Mouse (Mus musculus): ENCODE results near the gene Hivep3. TPM values are rescaled to one million over a fixed set of nuclear protein-coding genes. Genes with fewer than 3 reads are reported as not detected.
A peak's percentile ranks its signal among the peaks of the same experiment; 100 is the strongest.

The Hivep3 gene
- polyA plus RNA-seq, 1 experiment from 2014 or later: 8.2 TPM

DNA sequence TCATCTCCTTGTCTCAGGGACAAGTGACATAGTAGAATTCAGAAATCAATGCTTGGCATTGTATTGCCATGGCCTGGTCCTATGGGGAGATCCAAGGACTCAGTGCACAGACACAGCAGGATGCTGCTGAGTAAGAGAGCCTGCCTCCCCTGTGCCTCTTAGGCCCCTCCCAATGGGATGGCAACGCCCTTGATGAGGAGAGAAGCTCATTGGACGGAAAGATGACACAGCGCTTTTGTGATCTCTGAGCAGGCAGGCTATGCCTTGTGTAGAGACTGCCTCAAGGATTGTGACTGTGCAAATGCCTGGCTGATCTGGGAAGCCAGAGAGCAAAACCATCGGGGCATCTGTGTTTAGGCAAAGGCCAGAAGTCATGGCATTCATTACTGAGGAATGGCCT is 16.6 kb downstream of the Hivep3 start:
- Histone ChIP-seq H3K4me1 (ENCODE audit: control insufficient read depth, insufficient read depth, low read length) (no peaks in the 10 kb centered on the region), H3K9ac (ENCODE audit: low read depth, low read length) (no peak overlapping the region), H3K36me3 (ENCODE audit: control insufficient read depth, insufficient read depth, low read length) (no peaks in the 10 kb centered on the region), H3K27ac (replicated peaks; ENCODE audit: low read depth, low read length) (no peak overlapping the region), H3K9me3 (ENCODE audit: control insufficient read depth, low read length) (0 out of 2 replicates have a peak, but pooled peaks cover 3% of the 10 kb centered on the region), H3K27me3 (replicated peaks; ENCODE audit: control insufficient read depth, insufficient read depth, low read length) (no peaks in the 10 kb centered on the region), H3K4me3 (ENCODE audit: low read depth, low read length) (no peak overlapping the region), H3K4me2 (ENCODE audit: low read depth, low read length) (no peak overlapping the region)
- DNase-seq (ENCODE audit: low spot score): peak; percentile 27
- no peak for ATAC-seq (ENCODE audit: low read depth)
- WGBS: 28% methylated on average over 4 of the region's 4 CpGs

DNA sequence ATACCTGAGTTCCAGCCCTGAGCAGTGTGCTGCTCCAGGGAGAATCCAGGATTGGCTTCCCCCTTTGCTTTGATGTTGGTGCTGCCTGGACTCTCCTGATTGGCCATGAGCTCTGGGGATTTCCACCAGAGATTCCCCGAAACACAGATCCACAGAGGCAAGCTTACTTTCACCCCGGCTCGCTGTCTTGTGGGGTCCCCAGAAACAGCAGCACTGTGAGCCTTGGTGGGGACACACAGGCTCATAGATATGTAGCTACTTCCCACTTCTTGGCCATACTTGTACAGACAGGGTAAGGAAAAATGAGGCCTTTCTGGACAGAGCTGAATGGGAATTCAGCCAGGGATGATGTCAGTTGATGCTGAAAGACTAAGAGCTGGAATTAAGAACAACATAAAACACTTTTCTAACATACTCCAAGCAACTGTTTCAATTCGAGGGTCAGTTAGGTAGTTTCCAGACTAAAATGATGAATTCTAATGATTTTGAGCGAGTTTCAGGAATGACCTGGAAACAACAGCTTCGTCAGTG is 17.2 kb downstream of the Hivep3 start:
- no peak for DNase-seq (ENCODE audit: low spot score)
- Histone ChIP-seq H3K9ac (ENCODE audit: low read depth, low read length) (no peak overlapping the region), H3K4me2 (ENCODE audit: low read depth, low read length) (no peak overlapping the region), H3K27ac (replicated peaks; ENCODE audit: low read depth, low read length) (no peak overlapping the region), H3K4me3 (ENCODE audit: low read depth, low read length) (no peak overlapping the region), H3K9me3 (ENCODE audit: control insufficient read depth, low read length) (0 out of 2 replicates have a peak, but pooled peaks cover 3% of the 10 kb centered on the region), H3K36me3 (ENCODE audit: control insufficient read depth, insufficient read depth, low read length) (no peaks in the 10 kb centered on the region), H3K27me3 (replicated peaks; ENCODE audit: control insufficient read depth, insufficient read depth, low read length) (no peaks in the 10 kb centered on the region), H3K4me1 (ENCODE audit: control insufficient read depth, insufficient read depth, low read length) (no peaks in the 10 kb centered on the region)
- WGBS: 77% methylated on average over 6 of the region's 6 CpGs
- no peak for ATAC-seq (ENCODE audit: low read depth)

DNA sequence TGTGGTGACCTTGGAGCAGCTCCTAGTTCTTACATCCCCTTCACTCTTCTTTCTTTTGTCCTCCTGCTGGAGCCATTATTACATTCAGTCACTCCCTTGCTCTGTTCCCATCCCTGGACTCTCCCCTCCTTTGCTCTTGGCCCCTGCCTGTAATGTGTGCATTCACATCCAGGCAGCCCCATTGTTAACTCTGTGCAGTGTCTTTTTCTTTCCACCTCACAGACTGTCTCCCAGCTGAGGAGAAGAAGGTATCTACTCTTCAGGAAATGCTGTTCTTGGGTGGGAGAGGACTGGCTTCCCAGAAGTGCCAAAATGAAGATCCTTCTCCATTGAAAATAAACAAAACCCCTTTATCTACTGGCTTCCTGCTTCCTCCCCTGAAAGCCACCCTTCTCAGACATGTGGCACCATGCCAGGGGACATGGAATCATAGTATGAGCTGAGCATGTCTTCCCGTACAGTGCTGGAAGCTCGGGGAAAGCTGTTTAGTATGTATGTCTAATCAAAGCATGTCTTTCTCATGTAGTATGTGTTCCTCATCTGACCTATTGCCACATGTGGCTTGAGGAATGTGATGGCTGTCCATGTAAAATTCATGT is 17.9 kb downstream of the Hivep3 start:
- Histone ChIP-seq H3K4me3 (ENCODE audit: low read depth, low read length) (no peak overlapping the region), H3K9me3 (ENCODE audit: control insufficient read depth, low read length) (0 out of 2 replicates have a peak, but pooled peaks cover 3% of the 10 kb centered on the region), H3K4me1 (ENCODE audit: control insufficient read depth, insufficient read depth, low read length) (no peaks in the 10 kb centered on the region), H3K4me2 (ENCODE audit: low read depth, low read length) (no peak overlapping the region), H3K27me3 (replicated peaks; ENCODE audit: control insufficient read depth, insufficient read depth, low read length) (no peaks in the 10 kb centered on the region), H3K9ac (ENCODE audit: low read depth, low read length) (no peak overlapping the region), H3K36me3 (ENCODE audit: control insufficient read depth, insufficient read depth, low read length) (no peaks in the 10 kb centered on the region), H3K27ac (replicated peaks; ENCODE audit: low read depth, low read length) (no peak overlapping the region)
- ATAC-seq (ENCODE audit: low read depth): no peak
- 71% methylated on average over 2 of the region's 2 CpGs for WGBS
- peak; percentile 32 for DNase-seq (ENCODE audit: low spot score)

GRCm38 (mm10) chr4:119759574-119760233 is 26.1 kb downstream of the Hivep3 start:
- H3K36me3 ChIP-seq (ENCODE audit: control insufficient read depth, insufficient read depth, low read length): no peaks in the 10 kb centered on the region
- ATAC-seq (ENCODE audit: low read depth): no peak
- H3K4me1 ChIP-seq (ENCODE audit: control insufficient read depth, insufficient read depth, low read length): no peaks in the 10 kb centered on the region
- H3K4me3 ChIP-seq (ENCODE audit: low read depth, low read length): no peak overlapping the region
- no peak overlapping the region for H3K9ac ChIP-seq (ENCODE audit: low read depth, low read length)
- H3K27me3 ChIP-seq (replicated peaks; ENCODE audit: control insufficient read depth, insufficient read depth, low read length): no peaks in the 10 kb centered on the region
- H3K4me2 ChIP-seq (ENCODE audit: low read depth, low read length): no peak overlapping the region
- 0 out of 2 replicates have a peak, but pooled peaks cover 5% of the 10 kb centered on the region for H3K9me3 ChIP-seq (ENCODE audit: control insufficient read depth, low read length)
- no peak overlapping the region for H3K27ac ChIP-seq (replicated peaks; ENCODE audit: low read depth, low read length)
- 73% methylated on average over 4 of the region's 4 CpGs for WGBS
- DNase-seq (ENCODE audit: low spot score): no peak

DNA sequence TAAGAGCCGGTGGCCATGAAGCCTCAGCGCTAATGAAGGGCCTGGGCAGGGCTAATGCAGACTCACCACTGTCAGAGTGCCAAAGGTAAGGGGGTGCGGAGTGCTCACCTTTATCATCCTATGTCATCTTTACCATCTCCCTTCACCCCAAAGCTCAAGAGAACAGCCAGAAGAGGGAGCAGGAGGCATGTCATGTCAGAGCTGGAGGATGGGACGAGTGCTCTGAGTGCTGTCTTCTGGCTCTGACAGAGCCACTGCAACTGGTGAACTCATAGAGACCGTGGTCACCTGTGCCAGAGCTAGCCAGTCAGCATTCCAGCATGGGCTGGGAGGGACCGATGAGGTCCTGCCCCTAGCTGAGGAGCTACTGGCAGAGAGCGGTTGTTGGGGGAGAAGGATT is 27.2 kb downstream of the Hivep3 start:
- DNase-seq (ENCODE audit: low spot score) (no peak), ATAC-seq (ENCODE audit: low read depth) (no peak)
- Histone ChIP-seq H3K4me2 (ENCODE audit: low read depth, low read length) (no peak overlapping the region), H3K4me3 (ENCODE audit: low read depth, low read length) (no peak overlapping the region), H3K36me3 (ENCODE audit: control insufficient read depth, insufficient read depth, low read length) (no peaks in the 10 kb centered on the region), H3K9ac (ENCODE audit: low read depth, low read length) (no peak overlapping the region), H3K27ac (replicated peaks; ENCODE audit: low read depth, low read length) (no peak overlapping the region), H3K4me1 (ENCODE audit: control insufficient read depth, insufficient read depth, low read length) (no peaks in the 10 kb centered on the region), H3K9me3 (ENCODE audit: control insufficient read depth, low read length) (0 out of 2 replicates have a peak, but pooled peaks cover 5% of the 10 kb centered on the region), H3K27me3 (replicated peaks; ENCODE audit: control insufficient read depth, insufficient read depth, low read length) (no peaks in the 10 kb centered on the region)
- WGBS: 74% methylated on average over 7 of the region's 7 CpGs

GRCm38 (mm10) chr4:119761459-119762121 is 28.0 kb downstream of the Hivep3 start:
- Histone ChIP-seq H3K36me3 (ENCODE audit: control insufficient read depth, insufficient read depth, low read length) (no peaks in the 10 kb centered on the region), H3K4me3 (ENCODE audit: low read depth, low read length) (no peak overlapping the region), H3K9ac (ENCODE audit: low read depth, low read length) (no peak overlapping the region), H3K27me3 (replicated peaks; ENCODE audit: control insufficient read depth, insufficient read depth, low read length) (no peaks in the 10 kb centered on the region), H3K27ac (replicated peaks; ENCODE audit: low read depth, low read length) (no peak overlapping the region), H3K9me3 (ENCODE audit: control insufficient read depth, low read length) (0 out of 2 replicates have a peak, but pooled peaks cover 4% of the 10 kb centered on the region), H3K4me2 (ENCODE audit: low read depth, low read length) (no peak overlapping the region), H3K4me1 (ENCODE audit: control insufficient read depth, insufficient read depth, low read length) (no peaks in the 10 kb centered on the region)
- DNase-seq (ENCODE audit: low spot score): no peak
- ATAC-seq (ENCODE audit: low read depth): no peak
- WGBS: 81% methylated on average over 9 of the region's 9 CpGs

- Histone ChIP-seq H3K36me3 (ENCODE audit: control insufficient read depth, insufficient read depth, low read length) (no peaks in the 10 kb centered on the region), H3K9ac (ENCODE audit: low read depth, low read length) (no peak overlapping the region), H3K4me2 (ENCODE audit: low read depth, low read length) (no peak overlapping the region), H3K27ac (replicated peaks; ENCODE audit: low read depth, low read length) (no peak overlapping the region), H3K9me3 (ENCODE audit: control insufficient read depth, low read length) (no peaks in the 10 kb centered on the region), H3K4me1 (ENCODE audit: control insufficient read depth, insufficient read depth, low read length) (no peaks in the 10 kb centered on the region), H3K4me3 (ENCODE audit: low read depth, low read length) (no peak overlapping the region), H3K27me3 (replicated peaks; ENCODE audit: control insufficient read depth, insufficient read depth, low read length) (no peaks in the 10 kb centered on the region)
- DNase-seq (ENCODE audit: low spot score) (no peak), ATAC-seq (ENCODE audit: low read depth) (no peak)
- WGBS: 75% methylated on average over 2 of the region's 2 CpGs
Measured at GRCm38 (mm10) chr4:119762171-119762570, 28.6 kb downstream of the Hivep3 start.

DNA sequence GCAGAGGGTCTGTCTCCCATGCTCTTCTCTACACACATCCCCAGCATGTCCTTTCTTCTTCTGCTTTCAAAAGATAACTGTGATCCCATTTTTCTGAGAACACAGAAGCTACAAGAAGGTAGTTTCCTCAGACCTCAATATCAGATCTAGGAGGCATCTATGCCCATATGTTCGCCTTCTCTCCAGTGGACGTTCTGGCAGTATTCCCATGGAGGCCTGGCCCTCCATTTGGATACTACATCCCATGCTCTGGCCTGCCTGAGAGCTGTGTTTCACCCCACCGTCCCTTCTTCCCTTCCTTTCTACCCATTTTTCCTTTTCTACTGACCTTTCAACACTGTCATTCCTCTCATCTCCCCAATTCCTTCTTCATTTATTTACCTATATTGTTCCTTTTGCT is 34.5 kb downstream of the Hivep3 start:
- H3K9me3 ChIP-seq (ENCODE audit: control insufficient read depth, low read length): no peaks in the 10 kb centered on the region
- H3K4me3 ChIP-seq (ENCODE audit: low read depth, low read length): no peak overlapping the region
- H3K27ac ChIP-seq (replicated peaks; ENCODE audit: low read depth, low read length): no peak overlapping the region
- H3K27me3 ChIP-seq (replicated peaks; ENCODE audit: control insufficient read depth, insufficient read depth, low read length): no peaks in the 10 kb centered on the region
- H3K4me2 ChIP-seq (ENCODE audit: low read depth, low read length): no peak overlapping the region
- no peaks in the 10 kb centered on the region for H3K36me3 ChIP-seq (ENCODE audit: control insufficient read depth, insufficient read depth, low read length)
- H3K9ac ChIP-seq (ENCODE audit: low read depth, low read length): no peak overlapping the region
- no peaks in the 10 kb centered on the region for H3K4me1 ChIP-seq (ENCODE audit: control insufficient read depth, insufficient read depth, low read length)
- WGBS: 79% methylated on average over 3 of the region's 3 CpGs
- ATAC-seq (ENCODE audit: low read depth) (no peak), DNase-seq (ENCODE audit: low spot score) (no peak)
